In genomic region chr11:75347596-75347995, GRCm38 (mm10) we compare ENCODE assay signal across 8 mouse cellular contexts. TPM values are rescaled to one million over a fixed set of nuclear protein-coding genes. Genes with fewer than 3 reads are reported as not detected.
A peak's percentile ranks its signal among the peaks of the same experiment; 100 is the strongest.
DNase-seq lines count a peak whose midpoint lies in the region; ATAC-seq and TF ChIP-seq lines count a peak whose summit lies in the region.

No protein-coding gene starts in this region.

- TF ChIP-seq CTCF in bone marrow macrophage, adult 2 months (IDR thresholded peaks at IDR 0.05; ENCODE audit: low read depth, low read length): no peak

- peaks cover 18% of the 10 kb centered on the region; the same call in 1 of the 2 replicates for H3K4me1 ChIP-seq in kidney, embryonic 14.5 days (ENCODE audit: control insufficient read depth, insufficient read depth, low read length)
- peaks cover 12% of the 10 kb centered on the region for H3K4me1 ChIP-seq in bone marrow macrophage, adult 2 months (ENCODE audit: control insufficient read depth, insufficient read depth, low read length)
- H3K4me1 ChIP-seq in hindbrain, embryonic 12.5 days: peaks cover 18% of the 10 kb centered on the region
- peaks cover 20% of the 10 kb centered on the region for H3K4me1 ChIP-seq in midbrain, embryonic 12.5 days

- peak overlapping the region; percentile 79 for H3K9ac ChIP-seq in kidney, embryonic 14.5 days (ENCODE audit: low read depth, low read length)
- peak overlapping the region; percentile 81 for H3K9ac ChIP-seq in hindbrain, embryonic 12.5 days
- H3K9ac ChIP-seq in midbrain, embryonic 12.5 days (replicated peaks): peak overlapping the region; percentile 75

- no peak for DNase-seq in kidney, adult 9 months
- no peak for DNase-seq in right cerebral cortex, adult 18-20 months
- DNase-seq in right cerebral cortex, postnatal 36 days (ENCODE audit: low spot score in 2 of 2): no peak

- WGBS in kidney, embryonic 14.5 days: under 1% methylated on average over 10 of the region's 10 CpGs
- under 1% methylated on average over 10 of the region's 10 CpGs for WGBS in hindbrain, embryonic 12.5 days
- 2% methylated on average over 10 of the region's 10 CpGs for WGBS in midbrain, embryonic 12.5 days

- peak overlapping the region; percentile 86 for H3K4me3 ChIP-seq in kidney, embryonic 14.5 days (ENCODE audit: low read length)
- peak overlapping the region; percentile 83 for H3K4me3 ChIP-seq in bone marrow macrophage, adult 2 months (ENCODE audit: insufficient read depth, low read length)
- peak overlapping the region; percentile 73 for H3K4me3 ChIP-seq in hindbrain, embryonic 12.5 days
- peak overlapping the region; percentile 75 for H3K4me3 ChIP-seq in midbrain, embryonic 12.5 days

- H3K27ac ChIP-seq in kidney, embryonic 14.5 days (ENCODE audit: low read depth, low read length): peak overlapping the region; percentile 18; the same call in 1 of the 2 replicates
- H3K27ac ChIP-seq in bone marrow macrophage, adult 2 months (ENCODE audit: insufficient read depth, low read depth, low read length): peak overlapping the region; percentile 18; the same call in 1 of the 2 replicates
- H3K27ac ChIP-seq in hindbrain, embryonic 12.5 days: no peak overlapping the region
- H3K27ac ChIP-seq in midbrain, embryonic 12.5 days (replicated peaks): no peak overlapping the region

- peak overlapping the region; percentile 74 for H3K4me2 ChIP-seq in kidney, embryonic 14.5 days (replicated peaks; ENCODE audit: low read depth, low read length)
- H3K4me2 ChIP-seq in hindbrain, embryonic 12.5 days (replicated peaks): peak overlapping the region; percentile 88
- peak overlapping the region; percentile 95 for H3K4me2 ChIP-seq in midbrain, embryonic 12.5 days (replicated peaks)

- H3K36me3 ChIP-seq in kidney, embryonic 14.5 days (ENCODE audit: control insufficient read depth, insufficient read depth, low read length): no peaks in the 10 kb centered on the region
- no peaks in the 10 kb centered on the region for H3K36me3 ChIP-seq in hindbrain, embryonic 12.5 days
- no peaks in the 10 kb centered on the region for H3K36me3 ChIP-seq in midbrain, embryonic 12.5 days

- TF ChIP-seq POLR2A in bone marrow macrophage, adult 2 months (IDR thresholded peaks at IDR 0.05; ENCODE audit: borderline replicate concordance, low read depth, low read length): no peak

- ATAC-seq in kidney, embryonic 14.5 days (ENCODE audit: low FRiP score, low TSS enrichment): no peak
- no peak for ATAC-seq in hindbrain, embryonic 12.5 days (ENCODE audit: low FRiP score)
- ATAC-seq in midbrain, embryonic 12.5 days (ENCODE audit: low FRiP score, low read depth): no peak
- ATAC-seq in monocyte, adult 5-6 weeks (replicated peaks; ENCODE audit: insufficient number of reproducible peaks, low FRiP score, low TSS enrichment, poor library complexity, severe bottlenecking): no peak

- no peaks in the 10 kb centered on the region for H3K9me3 ChIP-seq in kidney, embryonic 14.5 days (ENCODE audit: control insufficient read depth, low read length)
- no peaks in the 10 kb centered on the region for H3K9me3 ChIP-seq in hindbrain, embryonic 12.5 days (replicated peaks)
- H3K9me3 ChIP-seq in midbrain, embryonic 12.5 days: no peaks in the 10 kb centered on the region

- no peaks in the 10 kb centered on the region for H3K27me3 ChIP-seq in kidney, embryonic 14.5 days (ENCODE audit: control insufficient read depth, insufficient read depth, low read length)
- no peaks in the 10 kb centered on the region for H3K27me3 ChIP-seq in hindbrain, embryonic 12.5 days
- no peaks in the 10 kb centered on the region for H3K27me3 ChIP-seq in midbrain, embryonic 12.5 days

RNA-seq across cellular contexts. Expression of gene Rpa1, which starts 0.5 kb away (rescaled TPM):
- 111 and 119 TPM in 2 replicates for polyA plus RNA-seq in kidney, embryonic 14.5 days (2014; fragmentation: Nextera tagmentation; extraction: Ambion mirVana)
- 43.2 and 48.2 TPM in 2 replicates for polyA plus RNA-seq in bone marrow macrophage, adult 2 months (2012; ENCODE audit: insufficient read depth, insufficient read length, missing spikeins)
- polyA plus RNA-seq in hindbrain, embryonic 12.5 days (2016; fragmentation: Nextera tagmentation; extraction: Ambion mirVana): 96.9 and 99.5 TPM in 2 replicates
- 107 and 110 TPM in 2 replicates for polyA plus RNA-seq in midbrain, embryonic 12.5 days (2016; fragmentation: Nextera tagmentation; extraction: Ambion mirVana)
- 80.4 to 103 TPM (median 85.0 TPM) in 3 replicates for total RNA-seq in monocyte, adult 5-6 weeks (2017)

RNA-seq across cellular contexts. Expression of gene Smyd4, which starts 0.6 kb away (rescaled TPM):
- polyA plus RNA-seq in kidney, embryonic 14.5 days (2014; fragmentation: Nextera tagmentation; extraction: Ambion mirVana): 10.4 and 17.8 TPM in 2 replicates
- polyA plus RNA-seq in bone marrow macrophage, adult 2 months (2012; ENCODE audit: insufficient read depth, insufficient read length, missing spikeins): 3.3 and 4.9 TPM in 2 replicates
- 13.4 and 17.3 TPM in 2 replicates for polyA plus RNA-seq in hindbrain, embryonic 12.5 days (2016; fragmentation: Nextera tagmentation; extraction: Ambion mirVana)
- polyA plus RNA-seq in midbrain, embryonic 12.5 days (2016; fragmentation: Nextera tagmentation; extraction: Ambion mirVana): 16.3 and 16.6 TPM in 2 replicates
- 11.4 to 20.4 TPM (median 12.6 TPM) in 3 replicates for total RNA-seq in monocyte, adult 5-6 weeks (2017)

Comparison
In these comparisons a context has a peak if more than half of its experiments do, and no peak if none do; other contexts are left out.
1. H3K27ac ChIP-seq: peak in kidney, embryonic 14.5 days (single experiment) and bone marrow macrophage, adult 2 months (single experiment); none in hindbrain, embryonic 12.5 days (single experiment) and midbrain, embryonic 12.5 days (single experiment).
2. Peak in every context shown above with its lines, with median percentiles within 50 percentile points of each other: H3K4me2 ChIP-seq, H3K4me3 ChIP-seq and H3K9ac ChIP-seq.